Mouse (Mus musculus) neural tube, embryonic 10.5 days (tissue): ENCODE measurements at regions not wholly inside any gene's neighbourhood (a gene's known extent, or its start where the extent isn't known, plus 50 kb on each side); places are given as distances from the start of the nearest gene placed in this dataset.
A peak's percentile ranks its signal among the peaks of the same experiment; 100 is the strongest.

Experiments
- DNase-seq: peaks from one replicate; pipeline ENCODE4 v3.0.0-alpha.2; 2017; ENCODE audit warnings: low spot score; ENCODE audit errors: extremely low spot score

- DNase-seq = no peak
Measured at GRCm38 (mm10) chr8:67143479-67143878, 283.5 kb downstream of the Naf1 start.

GRCm38 (mm10) chr8:67181741-67182140 is 321.7 kb downstream of the Naf1 start:
- DNase-seq = no peak

- no peak for DNase-seq
Measured at GRCm38 (mm10) chr8:67199213-67199612, 324.4 kb upstream of the Nat3 start.

- DNase-seq = no peak
Measured at GRCm38 (mm10) chr8:67206064-67206463, 317.6 kb upstream of the Nat3 start.

- DNase-seq = no peak
Measured at GRCm38 (mm10) chr8:67231921-67232701, 291.5 kb upstream of the Nat3 start.

- no peak for DNase-seq
Measured at GRCm38 (mm10) chr8:67238934-67239333, 284.7 kb upstream of the Nat3 start.

- no peak for DNase-seq
Measured at GRCm38 (mm10) chr8:67278759-67279158, 244.9 kb upstream of the Nat3 start.

GRCm38 (mm10) chr8:67279449-67279848 is 244.2 kb upstream of the Nat3 start:
- no peak for DNase-seq

GRCm38 (mm10) chr8:67310494-67310893 is 213.2 kb upstream of the Nat3 start:
- no peak for DNase-seq

GRCm38 (mm10) chr8:67317371-67317770 is 206.3 kb upstream of the Nat3 start:
- DNase-seq = no peak

- DNase-seq = no peak
Measured at GRCm38 (mm10) chr8:67318675-67319074, 205.0 kb upstream of the Nat3 start.

- no peak for DNase-seq
Measured at GRCm38 (mm10) chr8:67320535-67320934, 203.1 kb upstream of the Nat3 start.

GRCm38 (mm10) chr8:67328439-67328838 is 195.2 kb upstream of the Nat3 start:
- no peak for DNase-seq

- no peak for DNase-seq
Measured at GRCm38 (mm10) chr8:67377061-67377460, 146.6 kb upstream of the Nat3 start.

GRCm38 (mm10) chr8:67405947-67406346 is 117.7 kb upstream of the Nat3 start:
- DNase-seq = peak; percentile 23

- DNase-seq = no peak
Measured at GRCm38 (mm10) chr8:67414826-67415225, 108.8 kb upstream of the Nat3 start.

GRCm38 (mm10) chr8:67422521-67422920 is 101.1 kb upstream of the Nat3 start:
- no peak for DNase-seq
